Mouse (Mus musculus): ENCODE data around the gene Pld6.

DNA sequence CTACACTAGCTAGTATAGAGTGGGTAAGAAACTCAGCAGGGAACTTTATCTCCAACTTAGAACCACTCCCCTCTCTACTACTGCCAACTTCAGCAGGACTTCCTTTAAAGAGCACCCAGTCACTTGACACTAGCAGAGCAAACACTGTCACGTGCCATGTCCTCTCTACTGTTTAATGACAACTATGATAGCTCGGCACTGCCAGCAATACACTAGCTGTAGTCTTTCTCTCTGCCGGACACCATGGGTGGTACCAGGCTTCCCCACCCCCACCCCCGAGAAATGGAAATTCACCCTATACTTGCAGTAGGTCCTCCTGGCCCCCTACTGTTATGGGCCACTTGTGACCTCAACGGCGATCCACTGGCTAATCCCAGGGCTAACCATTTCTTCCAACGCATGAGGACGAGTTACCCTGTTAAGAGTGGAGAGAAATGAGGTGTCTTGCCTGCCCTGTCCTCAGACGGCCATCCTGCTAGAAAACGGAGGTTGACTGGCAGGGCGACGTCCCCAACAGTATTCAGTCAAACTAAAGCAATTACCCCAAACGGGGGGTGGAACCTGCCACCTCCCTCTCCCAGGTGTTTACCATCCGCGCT is 21.7 kb upstream of the Pld6 start:
- TF ChIP-seq CTCF (IDR thresholded peaks at IDR 0.05; ENCODE audit: insufficient read depth, low read depth, low read length) (no peak), POLR2A (IDR thresholded peaks at IDR 0.05; ENCODE audit: insufficient read depth, low read depth, low read length) (no peak)

Data from olfactory bulb, adult 2 months (tissue).